Mouse (Mus musculus) lung, adult 10 weeks (tissue): Measurements from ENCODE around the gene Lsm2. TPM values are rescaled to one million over a fixed set of nuclear protein-coding genes. Genes with fewer than 3 reads are reported as not detected.

Source experiments
- polyA plus RNA-seq: library from polyadenylated mRNA; stranded (reverse); fragments of 350-450 nt; fragmentation: Illumina TruSeq; extraction: RNeasy Lipid Tissue Mini Kit (QIAGEN cat#74804); gene quantifications from one replicate; pipeline ENCODE4 v1.2.3, GENCODE M21; 2014; ENCODE audit warnings: low read depth, low replicate concordance; ENCODE audit not compliant: insufficient read depth

The Lsm2 gene
- 34.0 TPM for polyA plus RNA-seq

GRCm38 (mm10) chr17:34981690-34982180, at the start of gene Lsm2:
Gene Lsm2, plus strand, starts transcription at chr17:34981862.

DNA sequence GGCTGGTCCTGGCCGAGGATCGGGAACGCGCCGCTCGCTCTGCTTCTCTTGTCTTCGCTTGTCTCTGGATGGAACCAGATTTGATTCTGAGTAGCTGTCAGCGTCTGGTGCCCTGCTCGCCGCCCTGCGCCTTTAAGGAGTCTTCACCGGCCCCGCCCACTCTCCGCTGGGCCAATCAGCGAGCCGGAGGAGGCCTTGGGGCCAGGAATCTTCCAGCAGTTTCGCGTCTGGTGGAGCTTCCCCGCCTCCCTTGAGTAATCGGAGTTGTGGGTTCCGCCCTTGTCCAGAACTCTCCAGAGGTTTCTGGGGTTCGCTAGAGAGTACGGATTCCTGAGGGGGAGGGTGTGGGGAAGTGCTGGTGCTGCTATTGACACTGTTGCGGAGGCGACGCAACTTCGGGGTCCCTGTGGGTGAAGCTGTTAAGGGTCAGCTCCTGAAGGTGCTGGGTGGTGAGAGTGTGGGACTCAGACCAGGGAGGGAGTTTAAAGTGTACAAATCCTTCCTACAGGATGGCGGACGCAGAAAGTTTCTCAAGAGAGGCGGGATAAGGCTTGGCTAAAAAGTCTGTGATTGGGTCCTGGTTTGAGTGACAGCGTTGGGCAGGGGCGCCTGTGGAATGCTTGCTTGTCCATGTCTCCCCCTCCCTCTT, 22.4 kb upstream of the Lsm2 start, which contains the start of gene Hspa1b:
Gene Hspa1b, minus strand, starts transcription at position 109 of the 649 bp plus-strand sequence.

GRCm38 (mm10) chr17:34969822-34970221, 11.8 kb upstream of the Lsm2 start, which contains the start of gene Gm20481:
Gene Gm20481, plus strand, starts transcription at chr17:34969912.

GRCm38 (mm10) chr17:34972069-34972749, 9.5 kb upstream of the Lsm2 start, which contains the start of the genes Hspa1a and Hspa1l:
Gene Hspa1a, minus strand, starts transcription at chr17:34972156.
Gene Hspa1l, plus strand, starts transcription at chr17:34972703.

GRCm38 (mm10) chr17:35000717-35001451, 19.2 kb downstream of the Lsm2 start, which contains the start of gene Vars:
Gene Vars, plus strand, starts transcription at chr17:35000987.

DNA sequence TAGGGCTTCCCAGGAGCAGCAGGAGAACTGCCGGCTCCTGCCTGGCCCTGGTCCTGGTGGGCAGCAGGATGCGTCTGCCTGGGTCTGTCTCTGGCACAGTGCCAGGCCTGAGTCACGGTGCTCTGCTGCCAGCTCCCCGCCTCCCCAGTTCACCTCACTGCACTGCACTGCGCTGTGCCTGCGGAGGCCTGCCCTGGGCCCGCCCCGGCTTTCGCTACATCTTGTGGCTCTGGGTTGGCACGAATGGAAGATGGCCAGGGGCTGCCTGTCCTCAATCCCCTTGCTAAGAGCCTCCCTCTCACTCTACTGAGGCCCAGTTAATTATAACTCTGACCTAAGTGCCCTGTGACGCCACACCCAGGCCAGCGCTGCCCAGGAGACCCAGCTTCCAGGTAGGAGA, 34.7 kb downstream of the Lsm2 start, which contains the start of gene Vwa7:
Gene Vwa7, plus strand, starts transcription at position 204 of the 400 bp plus-strand sequence.

GRCm38 (mm10) chr17:35027277-35028068, 45.8 kb downstream of the Lsm2 start, which contains the start of gene Sapcd1:
Gene Sapcd1, minus strand, starts transcription at chr17:35028016.

Other genes starting within 250 kb of the Lsm2 start
- gene C4b, start 238.0 kb upstream of the Lsm2 start, polyA plus RNA-seq, result 122 TPM
- not detected for gene Cyp21a1, start 177.3 kb upstream of the Lsm2 start, polyA plus RNA-seq
- 27.3 TPM for gene Stk19, start 144.9 kb upstream of the Lsm2 start, polyA plus RNA-seq
- gene Dxo, start 144.8 kb upstream of the Lsm2 start, polyA plus RNA-seq, result 27.5 TPM
- 19.3 TPM for gene Skiv2l, start 131.7 kb upstream of the Lsm2 start, polyA plus RNA-seq
- gene Nelfe, start 131.5 kb upstream of the Lsm2 start, polyA plus RNA-seq, result 30.3 TPM
- 38.7 TPM for gene Cfb, start 119.3 kb upstream of the Lsm2 start, polyA plus RNA-seq
- gene Zbtb12, start 102.4 kb upstream of the Lsm2 start, polyA plus RNA-seq, result 4.5 TPM
- gene Gm20547, start 99.8 kb upstream of the Lsm2 start, polyA plus RNA-seq, result not detected
- gene C2, start 83.6 kb upstream of the Lsm2 start, polyA plus RNA-seq, result 24.6 TPM
- gene Ehmt2, start 83.4 kb upstream of the Lsm2 start, polyA plus RNA-seq, result 39.7 TPM
- 9.2 TPM for gene Slc44a4, start 67.4 kb upstream of the Lsm2 start, polyA plus RNA-seq
- 22.0 TPM for gene Neu1, start 50.6 kb upstream of the Lsm2 start, polyA plus RNA-seq
- gene Hspa1b, start 22.6 kb upstream of the Lsm2 start, polyA plus RNA-seq, result 18.0 TPM
- gene Gm20481, start 11.9 kb upstream of the Lsm2 start, polyA plus RNA-seq, result not detected
- 15.5 TPM for gene Hspa1a, start 9.7 kb upstream of the Lsm2 start, polyA plus RNA-seq
- gene Hspa1l, start 9.2 kb upstream of the Lsm2 start, polyA plus RNA-seq, result 1.2 TPM
- 25.7 TPM for gene Vars, start 19.1 kb downstream of the Lsm2 start, polyA plus RNA-seq
- 0.74 TPM for gene Vwa7, start 34.7 kb downstream of the Lsm2 start, polyA plus RNA-seq
- 1.3 TPM for gene Sapcd1, start 46.2 kb downstream of the Lsm2 start, polyA plus RNA-seq
- 3.1 TPM for gene Msh5, start 64.9 kb downstream of the Lsm2 start, polyA plus RNA-seq
- 242 TPM for gene Clic1, start 68.1 kb downstream of the Lsm2 start, polyA plus RNA-seq
- 99.2 TPM for gene Ddah2, start 77.2 kb downstream of the Lsm2 start, polyA plus RNA-seq
- 2.4 TPM for gene Ly6g6c, start 83.5 kb downstream of the Lsm2 start, polyA plus RNA-seq
- 0.84 TPM for gene Mpig6b, start 84.3 kb downstream of the Lsm2 start, polyA plus RNA-seq
- gene Ly6g6e, start 95.0 kb downstream of the Lsm2 start, polyA plus RNA-seq, result 1.4 TPM
- gene Ly6g6d, start 96.2 kb downstream of the Lsm2 start, polyA plus RNA-seq, result 13.1 TPM
- not detected for gene Ly6g6f, start 103.7 kb downstream of the Lsm2 start, polyA plus RNA-seq
- 72.3 TPM for gene Abhd16a, start 107.4 kb downstream of the Lsm2 start, polyA plus RNA-seq
- not detected for gene Ly6g5c, start 126.4 kb downstream of the Lsm2 start, polyA plus RNA-seq
- gene Ly6g5b, start 133.6 kb downstream of the Lsm2 start, polyA plus RNA-seq, result 0.55 TPM
- gene Gpank1, start 139.6 kb downstream of the Lsm2 start, polyA plus RNA-seq, result 23.7 TPM
- gene Csnk2b, start 140.2 kb downstream of the Lsm2 start, polyA plus RNA-seq, result 116 TPM
- 11.1 TPM for gene D17H6S53E, start 144.5 kb downstream of the Lsm2 start, polyA plus RNA-seq
- gene Apom, start 150.2 kb downstream of the Lsm2 start, polyA plus RNA-seq, result not detected
- gene Bag6, start 153.3 kb downstream of the Lsm2 start, polyA plus RNA-seq, result 66.8 TPM
- gene Prrc2a, start 183.0 kb downstream of the Lsm2 start, polyA plus RNA-seq, result 149 TPM
- 14.2 TPM for gene Aif1, start 194.2 kb downstream of the Lsm2 start, polyA plus RNA-seq
- gene Lst1, start 206.6 kb downstream of the Lsm2 start, polyA plus RNA-seq, result 56.7 TPM
- 46.6 TPM for gene Ltb, start 212.6 kb downstream of the Lsm2 start, polyA plus RNA-seq
- 1.2 TPM for gene Tnf, start 220.1 kb downstream of the Lsm2 start, polyA plus RNA-seq
- 0.62 TPM for gene Lta, start 223.5 kb downstream of the Lsm2 start, polyA plus RNA-seq
- gene Gm16181, start 239.0 kb downstream of the Lsm2 start, polyA plus RNA-seq, result not detected